Mouse (Mus musculus) left cerebral cortex, postnatal 4 days (tissue): ENCODE measurements around the gene Mettl11b. TPM values are rescaled to one million over a fixed set of nuclear protein-coding genes. Genes with fewer than 3 reads are reported as not detected.

Experiments used
- DNase-seq: peaks from one replicate; pipeline ENCODE4 v3.0.0-alpha.2; 2022
- intact Hi-C: fragments of 180-260 bp; cut with DNase I; formaldehyde crosslinking; loops from one replicate; pipeline ENCODE4 v1.15.1; 2025
- total RNA-seq, 2 experiments: library from RNA; stranded (reverse); gene quantifications; 2 replicates each; pipeline ENCODE4 v1.2.3; 2021

The Mettl11b gene
- total RNA-seq, 2 experiments from 2014 or later: 0.42 to 0.58 TPM

- no peak for DNase-seq
- intact Hi-C loops: no loop called here
Observed at GRCm38 (mm10) chr1:163657056-163657455, 68.0 kb downstream of the Mettl11b start.

GRCm38 (mm10) chr1:163656432-163656831 is 68.6 kb downstream of the Mettl11b start:
- no peak for DNase-seq
- intact Hi-C loops: no loop called here

Other genes with a start within 250 kb of the Mettl11b start
- gene Kifap3, start 54.4 kb upstream of the Mettl11b start, total RNA-seq: 100 to 1,000 TPM; 252 to 253 TPM
- 10 to 100 TPM; 22.2 to 23.3 TPM for gene Scyl3, start 203.9 kb upstream of the Mettl11b start, total RNA-seq